Mouse (Mus musculus): ENCODE measurements around the gene Stat5a.

GRCm38 (mm10) chr11:100850038-100850777, 8.9 kb upstream of the Stat5a start, which contains the start of gene Stat5b:
- no peak for TF ChIP-seq CTCF (IDR thresholded peaks at IDR 0.05; ENCODE audit: low read depth)
- no peak for TF ChIP-seq EP300 (IDR thresholded peaks at IDR 0.05; ENCODE audit: low read depth)
